Mouse (Mus musculus) brain, adult 2 months (tissue): ENCODE results near the gene Myb.
"Not testable (repeated sequence)": the region's sequence is repeated elsewhere in the genome, so short reads cannot be mapped to it uniquely, and the experiment has no call there.

Experiments
- DNase-seq: peaks from one replicate; pipeline ENCODE4 v3.0.0; 2011; ENCODE audit warnings: low read depth, low spot score

The Myb gene

GRCm38 (mm10) chr10:21168466-21168865 is 7.7 kb upstream of the Myb start:
- DNase-seq: no peak

DNA sequence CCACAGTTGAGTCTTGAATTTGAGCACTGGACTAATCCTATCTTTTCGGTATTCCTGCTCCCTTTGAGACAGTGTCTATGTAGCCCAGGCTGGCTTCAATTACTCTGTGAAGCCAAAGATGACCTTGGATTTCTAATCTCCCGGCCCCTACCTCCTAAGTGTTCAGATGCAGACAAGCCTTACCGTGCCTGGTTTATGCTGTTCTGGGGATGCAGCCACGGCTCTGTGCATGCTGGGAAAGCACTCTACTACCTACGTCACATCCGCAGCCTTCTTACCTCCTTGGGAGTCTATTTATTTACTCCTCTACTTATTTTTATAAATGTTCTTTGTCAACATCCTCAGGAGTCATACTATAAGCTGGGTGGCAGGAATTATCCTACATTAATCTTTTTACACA is 7.1 kb upstream of the Myb start:
- DNase-seq: no peak

DNA sequence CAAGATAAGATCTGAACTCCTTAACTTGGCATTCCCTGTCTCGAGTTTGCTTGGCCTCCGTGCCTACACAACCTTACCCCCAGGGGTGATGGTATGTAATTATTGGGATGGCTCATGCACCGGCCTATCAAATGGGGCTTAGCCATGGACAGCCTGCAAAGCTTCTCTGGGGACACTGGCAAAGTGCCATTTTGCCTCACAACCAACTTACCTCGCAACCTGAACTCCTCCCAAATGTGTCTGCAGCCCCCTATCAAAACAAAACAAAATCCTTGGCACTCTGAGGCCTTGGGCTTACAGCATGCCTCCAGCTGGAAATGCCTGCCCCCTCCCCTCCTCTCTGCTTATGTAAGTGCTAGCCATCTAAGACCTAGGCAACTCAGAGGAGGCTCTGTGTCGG is 6.4 kb upstream of the Myb start:
- DNase-seq: no peak

DNA sequence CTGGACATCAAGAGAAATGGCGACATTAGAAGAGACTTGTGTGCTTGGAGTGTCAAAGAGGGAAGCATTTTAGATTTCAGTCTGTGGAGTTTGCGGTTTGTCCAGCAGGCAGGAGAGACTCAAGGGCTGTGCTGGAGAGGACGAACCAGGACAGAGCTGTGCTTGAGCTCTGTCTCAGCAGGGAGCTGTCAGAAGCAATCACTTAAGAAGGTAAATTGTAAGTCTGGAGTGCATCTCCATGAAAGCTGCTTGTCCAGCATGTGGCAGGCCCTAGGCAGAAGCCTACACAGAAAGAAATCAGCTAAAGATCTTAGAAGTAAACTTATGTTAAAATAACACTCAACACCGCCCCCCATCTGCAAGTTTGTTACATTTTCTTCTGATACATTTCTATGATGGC is 4.6 kb upstream of the Myb start:
- no peak for DNase-seq

- DNase-seq: no peak
Observed at GRCm38 (mm10) chr10:21162124-21162523, 1.3 kb upstream of the Myb start.

GRCm38 (mm10) chr10:21161359-21162094 is 743 bp upstream of the Myb start:
- DNase-seq: no peak

DNA sequence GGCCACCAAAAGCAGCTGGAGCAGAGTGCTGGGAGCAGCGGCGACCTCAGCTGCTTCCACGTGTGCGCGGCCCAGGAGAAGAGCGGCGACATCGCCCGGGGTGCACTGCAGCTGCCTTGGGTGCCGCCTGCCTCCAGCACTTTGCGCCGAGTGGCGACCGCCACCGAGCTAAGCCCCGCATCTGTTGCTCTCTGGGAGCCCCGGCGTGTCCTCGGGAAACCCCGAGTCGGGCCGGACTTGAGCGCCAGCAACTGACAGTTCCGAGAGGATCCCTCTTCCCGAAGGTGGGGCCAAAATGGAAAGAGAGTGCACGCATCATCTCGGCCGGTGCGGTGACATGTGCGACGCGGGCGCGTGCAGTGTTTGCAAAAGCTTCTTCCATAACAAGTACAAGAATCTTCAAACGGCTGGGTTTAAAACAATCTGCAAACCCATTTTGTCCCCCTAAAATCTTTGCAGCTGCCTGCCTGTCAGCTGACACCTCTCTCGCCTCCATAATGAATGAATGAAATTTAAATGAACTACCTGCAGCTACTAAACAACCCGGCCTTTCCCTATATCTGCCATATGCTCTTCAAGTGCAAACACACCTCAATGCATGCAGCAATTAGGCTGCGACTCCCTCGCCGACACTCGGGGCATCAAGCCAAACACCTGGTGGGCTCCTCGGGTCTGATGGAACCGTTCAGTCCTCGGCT is 938 bp downstream of the Myb start:
- DNase-seq: peak; percentile 37

- peak; percentile 9 for DNase-seq
Observed at GRCm38 (mm10) chr10:21158918-21159443, 1.8 kb downstream of the Myb start.

DNA sequence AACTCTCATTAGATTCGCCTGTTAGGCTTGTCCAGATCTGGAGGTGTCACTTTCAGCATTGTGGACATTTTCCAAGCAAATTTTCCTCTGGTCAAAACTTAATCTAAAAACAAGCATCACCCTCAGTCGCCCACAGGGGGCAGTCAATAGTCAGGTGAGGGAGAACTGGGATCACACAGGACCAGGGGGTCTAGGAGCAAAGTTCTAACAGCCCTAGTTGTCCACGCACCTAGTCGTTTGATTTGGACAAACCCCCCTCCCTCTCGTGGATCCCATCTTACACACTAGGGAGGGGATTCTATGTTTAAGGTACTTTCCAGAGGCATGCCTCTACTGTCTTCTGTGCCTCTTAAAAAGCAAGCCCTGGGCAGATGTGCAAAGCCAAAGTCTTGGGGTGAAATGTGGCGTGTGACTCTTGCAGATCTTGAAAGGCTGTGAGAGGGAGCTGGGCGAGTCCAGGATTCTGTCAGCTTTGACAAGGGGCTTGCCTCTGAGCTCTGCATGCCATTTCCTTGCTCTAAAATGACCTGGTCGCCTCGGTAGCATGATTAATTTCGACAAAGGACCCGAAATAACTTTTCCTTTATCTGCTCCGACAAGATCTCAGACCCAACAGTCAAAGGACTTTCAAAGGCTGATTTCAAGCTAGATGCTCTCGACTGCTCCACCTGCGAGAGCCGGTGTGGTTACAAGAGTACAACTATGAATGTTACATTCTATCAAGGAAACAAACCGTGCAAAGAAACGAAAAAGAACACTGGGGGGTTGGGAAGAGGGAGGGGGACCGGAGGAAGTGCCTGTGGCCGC is 2.5 kb downstream of the Myb start:
- peak; percentile 28 for DNase-seq

DNA sequence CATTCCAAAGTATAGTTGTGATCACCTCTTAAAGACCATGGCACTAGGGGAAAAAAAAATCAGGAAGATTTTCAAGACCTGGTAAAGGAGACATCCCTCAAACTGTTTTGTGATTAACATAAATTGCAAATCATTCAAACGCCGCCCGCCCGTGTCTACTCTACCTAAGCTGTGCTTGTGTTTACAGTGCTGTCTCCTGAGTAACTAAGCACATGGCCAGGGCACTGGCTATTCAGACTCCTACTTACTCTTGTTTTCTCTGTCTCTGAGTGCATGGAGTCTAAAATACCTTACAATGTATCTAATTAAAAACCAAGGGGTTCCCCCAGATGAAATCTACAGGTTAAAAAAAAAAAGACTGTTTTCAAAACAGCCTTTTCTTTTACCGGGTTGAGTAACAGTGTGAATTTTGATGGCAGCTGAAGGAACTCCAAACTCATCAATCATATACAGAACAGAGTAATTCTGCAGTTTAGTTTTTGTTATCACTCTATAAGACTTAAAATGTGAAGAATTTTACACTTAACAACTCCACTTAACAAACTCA is 3.8 kb downstream of the Myb start:
- DNase-seq: no peak

DNA sequence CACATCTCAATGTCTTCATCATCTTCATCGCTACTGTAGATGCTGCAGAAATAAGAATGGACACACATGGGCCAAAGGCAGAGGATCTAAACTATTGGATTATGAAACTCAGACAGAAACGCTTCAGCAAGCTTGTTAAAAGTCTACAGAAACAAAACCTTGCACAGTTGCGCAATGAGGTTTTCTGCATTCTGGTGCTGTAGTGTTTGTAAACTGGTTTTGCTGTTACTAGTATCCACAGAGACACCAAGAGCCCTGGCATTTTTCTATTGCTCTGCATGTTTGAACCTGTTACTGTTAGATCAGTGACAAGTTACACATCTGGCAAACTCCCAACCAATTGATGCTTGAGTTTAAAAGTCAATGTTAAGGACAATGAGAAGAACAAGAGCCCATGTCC is 4.4 kb downstream of the Myb start:
- no peak for DNase-seq

DNA sequence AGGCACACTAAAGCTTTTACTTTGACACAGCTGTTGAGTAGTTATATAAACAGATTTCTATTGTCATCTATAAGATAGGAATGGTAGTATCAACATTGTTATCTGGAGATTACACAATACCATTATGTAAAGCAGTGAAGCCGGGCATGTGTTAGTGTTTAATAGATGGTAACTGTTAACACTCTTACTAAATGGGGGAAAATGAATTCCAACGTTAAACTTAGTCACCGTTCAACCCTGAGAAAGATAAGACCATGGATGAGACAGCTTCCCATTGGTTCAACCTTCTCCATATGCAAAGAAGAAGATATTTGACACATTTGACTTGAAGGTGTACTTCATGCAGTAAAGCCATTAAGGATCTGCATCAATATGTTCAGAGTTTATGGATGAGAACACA is 5.9 kb downstream of the Myb start:
- no peak for DNase-seq

GRCm38 (mm10) chr10:21153433-21153832 is 7.4 kb downstream of the Myb start:
- DNase-seq: no peak

DNA sequence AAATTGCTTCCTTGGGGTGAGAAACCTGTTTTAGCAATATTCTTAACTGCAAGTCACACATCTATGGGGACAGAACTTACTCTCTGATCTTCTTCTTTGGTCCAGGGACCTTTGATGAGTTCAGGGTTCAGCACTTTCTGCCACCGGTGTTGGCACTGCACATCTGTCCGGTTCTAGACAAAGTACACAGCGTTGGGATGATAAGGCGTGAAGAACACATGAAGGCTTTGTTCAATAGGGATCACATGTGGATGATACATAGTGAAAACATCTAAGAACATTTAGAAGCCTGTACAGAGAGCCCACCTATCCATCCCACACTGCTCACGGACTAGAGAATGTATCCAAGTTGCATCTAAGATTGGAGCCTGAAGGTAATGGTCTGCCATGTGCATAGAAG is 8.0 kb downstream of the Myb start:
- DNase-seq: no peak

GRCm38 (mm10) chr10:21151320-21151719 is 9.5 kb downstream of the Myb start:
- DNase-seq: no peak

DNA sequence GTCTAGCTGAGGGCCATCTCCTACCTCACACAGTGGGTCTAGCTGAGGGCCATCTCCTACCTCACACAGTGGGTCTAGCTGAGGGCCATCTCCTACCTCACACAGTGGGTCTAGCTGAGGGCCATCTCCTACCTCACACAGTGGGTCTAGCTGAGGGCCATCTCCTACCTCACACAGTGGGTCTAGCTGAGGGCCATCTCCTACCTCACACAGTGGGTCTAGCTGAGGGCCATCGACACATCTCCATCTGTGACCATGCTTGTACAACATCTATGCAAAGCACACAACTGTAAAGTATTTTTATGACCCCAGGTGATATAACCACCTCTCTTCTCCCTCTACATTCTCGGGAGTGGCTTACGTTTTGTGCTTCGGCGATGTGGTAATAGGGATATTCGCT is 10.8 kb downstream of the Myb start:
- not testable (repeated sequence) for DNase-seq

- DNase-seq: no peak
Observed at GRCm38 (mm10) chr10:21146719-21147118, 14.1 kb downstream of the Myb start.

GRCm38 (mm10) chr10:21146263-21146662 is 14.5 kb downstream of the Myb start:
- no peak for DNase-seq

- peak; percentile 89 for DNase-seq
Observed at GRCm38 (mm10) chr10:21144627-21145504, 15.9 kb downstream of the Myb start.

DNA sequence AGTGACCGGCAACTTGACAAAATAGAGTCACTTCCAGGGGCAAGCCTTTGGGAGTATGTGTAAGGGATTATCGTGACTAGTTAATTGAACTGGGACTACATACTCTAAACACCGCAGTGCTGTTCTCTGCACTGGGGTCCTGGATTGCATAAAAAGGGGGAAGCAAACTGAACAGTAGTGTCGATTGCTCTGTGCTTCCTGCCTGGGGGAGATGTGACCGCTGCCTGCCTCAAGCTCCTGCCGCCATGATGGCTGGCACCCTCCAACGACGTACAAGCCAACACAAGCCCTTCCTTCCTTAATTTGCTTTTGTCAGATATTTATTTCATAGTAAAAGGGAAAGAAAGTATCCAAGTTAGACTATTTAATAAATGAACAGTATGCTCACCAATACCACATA is 25.5 kb downstream of the Myb start:
- no peak for DNase-seq

- DNase-seq: no peak
Observed at GRCm38 (mm10) chr10:21130901-21131493, 29.8 kb downstream of the Myb start.
